Mouse (Mus musculus): ENCODE measurements around the gene 9330182O14Rik.
A peak's percentile ranks its signal among the peaks of the same experiment; 100 is the strongest.

DNA sequence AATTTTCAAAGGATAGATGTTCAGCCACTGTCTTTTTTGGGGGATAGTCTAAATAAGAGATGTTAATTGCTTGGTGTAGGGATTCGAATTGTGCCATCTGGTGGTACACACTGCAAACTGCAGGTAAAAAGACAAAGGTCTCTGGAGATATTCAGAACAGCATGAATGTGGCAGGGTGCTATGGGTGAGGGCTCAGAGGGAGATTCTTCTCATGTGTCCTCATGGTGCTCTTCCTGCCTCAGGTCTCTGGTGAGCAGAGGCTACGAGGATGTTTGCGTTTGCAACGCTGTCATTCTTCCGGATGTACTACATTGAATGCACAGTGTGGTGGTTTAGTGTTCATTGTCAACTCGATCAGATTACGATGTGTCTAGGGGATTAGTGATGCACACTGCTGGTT, 10.1 kb downstream of the 9330182O14Rik start:
- TF ChIP-seq CTCF (conservative IDR thresholded peaks at IDR 0.05; ENCODE audit: low read length) (peak; percentile 76), NANOG (IDR thresholded peaks at IDR 0.05; ENCODE audit: borderline replicate concordance, low read length) (no peak)

All from E14TG2a.4 (cell line).